Mouse (Mus musculus) G1E (cell line): ENCODE measurements around the gene Gm10134.

Experiments used
- CTCF ChIP-seq: IDR thresholded peaks from 2 replicates; pipeline ENCODE4 v1.5.1; 2012; ENCODE audit warnings: low read depth, low read length, inconsistent platforms, mixed read lengths
- GATA1 ChIP-seq: IDR thresholded peaks from 2 replicates; pipeline ENCODE4 v1.6.1; 2012; ENCODE audit warnings: borderline replicate concordance, low read length, inconsistent platforms, mixed read lengths
- GATA2 ChIP-seq: IDR thresholded peaks from 2 replicates; pipeline ENCODE4 v1.6.1; 2012; ENCODE audit warnings: low read depth, low read length, inconsistent platforms, borderline replicate concordance
- POLR2AphosphoS5 ChIP-seq: IDR thresholded peaks from 2 replicates; pipeline ENCODE4 v1.6.1; 2012; ENCODE audit warnings: low read depth, low read length, inconsistent platforms; ENCODE audit not compliant: insufficient replicate concordance
- TAL1 ChIP-seq: conservative IDR thresholded peaks from 2 replicates; pipeline ENCODE4 v1.6.1; 2012; ENCODE audit warnings: low read depth, low read length, inconsistent platforms, mixed read lengths

- TF ChIP-seq CTCF, result no peak
- TF ChIP-seq GATA2, result no peak
- TF ChIP-seq GATA1, result no peak
- TF ChIP-seq TAL1, result no peak
- TF ChIP-seq POLR2AphosphoS5, result no peak
Observed at GRCm38 (mm10) chr2:28502987-28503386, 2.9 kb upstream of the Gm10134 start.
